In the genomic region with DNA sequence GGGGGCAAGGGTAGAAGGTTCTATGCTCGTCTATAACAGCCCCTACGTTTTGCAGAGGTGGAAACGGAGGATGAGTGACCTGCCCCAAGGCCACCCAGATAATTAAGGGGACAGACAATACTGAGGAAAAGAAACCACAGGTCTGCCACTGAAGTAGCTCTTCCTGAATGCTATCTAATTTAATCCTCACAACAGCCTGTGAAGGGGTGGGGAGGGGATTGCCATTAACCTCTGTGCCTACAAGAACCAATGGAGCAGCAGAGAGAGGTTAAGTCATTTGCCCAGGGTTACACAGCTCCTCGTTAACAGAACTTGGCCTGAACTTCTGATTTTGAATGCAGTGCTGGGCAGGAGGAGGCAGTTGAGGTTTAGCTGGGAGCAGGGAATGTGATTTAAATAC, we compare ENCODE assay signal across 9 mouse cellular contexts. TPM values are rescaled to one million over a fixed set of nuclear protein-coding genes. Genes with fewer than 3 reads are reported as not detected.
DNase-seq lines count a peak whose midpoint lies in the region; ATAC-seq lines count a peak whose summit lies in the region.
"Had no signal": no experiment of that assay in that cellular context is flagged by ENCODE, and none has a peak within 500 bp of the region (broad histone marks: within the 10 kb centered on the region; RNA-seq: fewer than 3 reads in every experiment).

No protein-coding gene starts in this region.

- H3K9me3 ChIP-seq in embryonic facial prominence, embryonic 10.5 days: no peaks in the 10 kb centered on the region
- H3K9me3 ChIP-seq in hindbrain, embryonic 11.5 days (ENCODE audit: control insufficient read depth, low read length): no peaks in the 10 kb centered on the region
- H3K9me3 ChIP-seq in midbrain, embryonic 12.5 days: no peaks in the 10 kb centered on the region

- H3K9ac ChIP-seq in hindbrain, embryonic 11.5 days (ENCODE audit: low read depth, low read length): no peak overlapping the region
- no peak overlapping the region for H3K9ac ChIP-seq in midbrain, embryonic 12.5 days (replicated peaks)

- ATAC-seq in hindbrain, embryonic 11.5 days (ENCODE audit: low FRiP score): no peak; the same call in 1 of the 2 replicates
- ATAC-seq in midbrain, embryonic 12.5 days (ENCODE audit: low FRiP score, low read depth): no peak

- 11% methylated on average over 4 of the region's 4 CpGs for WGBS in embryonic facial prominence, embryonic 10.5 days
- 1% methylated on average over 4 of the region's 4 CpGs for WGBS in hindbrain, embryonic 11.5 days
- 5% methylated on average over 3 of the region's 4 CpGs for WGBS in midbrain, embryonic 12.5 days

- no peak overlapping the region for H3K4me2 ChIP-seq in hindbrain, embryonic 11.5 days (replicated peaks; ENCODE audit: low read depth, low read length)
- H3K4me2 ChIP-seq in midbrain, embryonic 12.5 days (replicated peaks): peak overlapping the region; percentile 47

- H3K4me3 ChIP-seq in embryonic facial prominence, embryonic 10.5 days: peak overlapping the region; percentile 43
- no peak overlapping the region for H3K4me3 ChIP-seq in hindbrain, embryonic 11.5 days (ENCODE audit: low read depth, low read length)
- H3K4me3 ChIP-seq in midbrain, embryonic 12.5 days: no peak overlapping the region
- H3K4me3 ChIP-seq: gastrocnemius, adult 2 months; left cerebral cortex, adult 2 months had no signal

- peaks cover 82% of the 10 kb centered on the region for H3K27me3 ChIP-seq in embryonic facial prominence, embryonic 10.5 days (replicated peaks; ENCODE audit: low read depth, poor library complexity, severe bottlenecking)
- H3K27me3 ChIP-seq in hindbrain, embryonic 11.5 days (ENCODE audit: control insufficient read depth, insufficient read depth, low read length): peaks cover 34% of the 10 kb centered on the region
- H3K27me3 ChIP-seq in midbrain, embryonic 12.5 days: peaks cover 49% of the 10 kb centered on the region

- H3K27ac ChIP-seq in embryonic facial prominence, embryonic 10.5 days (replicated peaks): peak overlapping the region; percentile 83
- peak overlapping the region; percentile 76; the same call in 1 of the 2 replicates for H3K27ac ChIP-seq in hindbrain, embryonic 11.5 days (ENCODE audit: low read depth, low read length)
- H3K27ac ChIP-seq in midbrain, embryonic 12.5 days (replicated peaks): peak overlapping the region; percentile 88
- H3K27ac ChIP-seq: left cerebral cortex, adult 2 months had no signal

- H3K4me1 ChIP-seq in embryonic facial prominence, embryonic 10.5 days: peaks cover 79% of the 10 kb centered on the region
- H3K4me1 ChIP-seq in hindbrain, embryonic 11.5 days (replicated peaks; ENCODE audit: control insufficient read depth, insufficient read depth, low read length): peaks cover 16% of the 10 kb centered on the region
- H3K4me1 ChIP-seq in midbrain, embryonic 12.5 days: peaks cover 78% of the 10 kb centered on the region

- DNase-seq in 416B (ENCODE audit: low read depth): peak; percentile 28
- no peak for DNase-seq in embryonic facial prominence, embryonic 10.5 days (ENCODE audit: low spot score)
- no peak for DNase-seq in hindbrain, embryonic 11.5 days (ENCODE audit: low spot score)
- DNase-seq in ovary, postnatal 14 days (ENCODE audit: low spot score): no peak
- no peak for DNase-seq in gastrocnemius, adult 8-10 months (ENCODE audit: low spot score in 2 of 2)
- no peak for DNase-seq in adrenal gland, adult 18-20 months (ENCODE audit: low spot score in 2 of 2)

- H3K36me3 ChIP-seq in embryonic facial prominence, embryonic 10.5 days (replicated peaks): no peaks in the 10 kb centered on the region
- no peaks in the 10 kb centered on the region for H3K36me3 ChIP-seq in hindbrain, embryonic 11.5 days (ENCODE audit: control insufficient read depth, insufficient read depth, low read length)
- no peaks in the 10 kb centered on the region for H3K36me3 ChIP-seq in midbrain, embryonic 12.5 days

RNA-seq across cellular contexts. Expression of a gene that starts 3.6 kb away (rescaled TPM):
- 8.4 and 8.5 TPM in 2 replicates for polyA plus RNA-seq in embryonic facial prominence, embryonic 10.5 days (2016; fragmentation: Nextera tagmentation; extraction: Ambion mirVana)
- 12.6 and 14.8 TPM in 2 replicates for polyA plus RNA-seq in hindbrain, embryonic 11.5 days (2014; fragmentation: Nextera tagmentation; extraction: Ambion mirVana)
- 13.7 TPM in 2 replicates for polyA plus RNA-seq in midbrain, embryonic 12.5 days (2016; fragmentation: Nextera tagmentation; extraction: Ambion mirVana)
- total RNA-seq in gastrocnemius, adult 8-10 months (2022): 10 to 100 TPM; 28.0 to 36.3 (median 32.1) TPM
- total RNA-seq in adrenal gland, adult 18-20 months (2021): 10 to 100 TPM; 84.4 to 91.1 TPM

RNA-seq across cellular contexts. Expression of a gene that starts 49.0 kb away (rescaled TPM):
- 2.4 and 2.6 TPM in 2 replicates for polyA plus RNA-seq in embryonic facial prominence, embryonic 10.5 days (2016; fragmentation: Nextera tagmentation; extraction: Ambion mirVana)
- 2.1 and 2.3 TPM in 2 replicates for polyA plus RNA-seq in hindbrain, embryonic 11.5 days (2014; fragmentation: Nextera tagmentation; extraction: Ambion mirVana)
- polyA plus RNA-seq in midbrain, embryonic 12.5 days (2016; fragmentation: Nextera tagmentation; extraction: Ambion mirVana): 3.3 and 4.2 TPM in 2 replicates
- total RNA-seq in gastrocnemius, adult 8-10 months (2022): under 1 TPM; 0.12 to 0.43 (median 0.28) TPM
- 1 to 10 TPM; 3.2 to 4.1 TPM for total RNA-seq in adrenal gland, adult 18-20 months (2021)
